Mouse (Mus musculus) heart, adult 2 months (tissue): ENCODE results near the gene H2-Eb2. TPM values are rescaled to one million over a fixed set of nuclear protein-coding genes. Genes with fewer than 3 reads are reported as not detected.

Experiments used
- DNase-seq, 2 experiments: peaks; one replicate each; pipeline ENCODE4 v3.0.0; 2021
- H3K27ac ChIP-seq: fragments of 200-600 bp; 2 replicates; pipeline ENCODE4 v1.8.1; 2022
- H3K27me3 ChIP-seq: fragments of 200-500 bp; 2 replicates; pipeline ENCODE4 v1.6.1; 2012; ENCODE audit warnings: mild to moderate bottlenecking, low read length, inconsistent platforms, mixed read lengths; ENCODE audit not compliant: control insufficient read depth, insufficient read depth
- H3K36me3 ChIP-seq: fragments of 200-500 bp; 2 replicates; pipeline ENCODE4 v1.6.1; 2012; ENCODE audit warnings: low read length, inconsistent platforms; ENCODE audit not compliant: control insufficient read depth, insufficient read depth
- H3K4me1 ChIP-seq: fragments of 200-500 bp; 2 replicates; pipeline ENCODE4 v1.6.1; 2011; ENCODE audit warnings: low read length; ENCODE audit not compliant: control insufficient read depth, insufficient read depth
- H3K4me3 ChIP-seq: fragments of 200-600 bp; 2 replicates; pipeline ENCODE4 v1.8.1; 2022
- H3K79me2 ChIP-seq: fragments of 200-500 bp; replicated peaks from 2 replicates; pipeline ENCODE4 v1.6.1; 2012; ENCODE audit warnings: mild to moderate bottlenecking, inconsistent platforms, low read length, moderate library complexity, mixed read lengths; ENCODE audit not compliant: control insufficient read depth, insufficient read depth
- H3K9ac ChIP-seq: fragments of 200-500 bp; 2 replicates; pipeline ENCODE4 v1.6.1; 2012; ENCODE audit warnings: low read depth, mild to moderate bottlenecking, control low read depth, inconsistent platforms, low read length, mixed read lengths
- CTCF ChIP-seq: fragments of 200-600 bp; IDR thresholded peaks from 2 replicates; pipeline ENCODE4 v1.8.1; 2022; ENCODE audit warnings: antibody characterized with exemption, mild to moderate bottlenecking, moderate library complexity
- EP300 ChIP-seq: fragments of 200-500 bp; IDR thresholded peaks from 2 replicates; pipeline ENCODE4 v1.6.1; 2011; ENCODE audit warnings: low read depth, low read length, control low read depth; ENCODE audit not compliant: insufficient read depth
- POLR2A ChIP-seq: fragments of 200-500 bp; IDR thresholded peaks from 2 replicates; pipeline ENCODE4 v1.6.1; 2011; ENCODE audit warnings: mild to moderate bottlenecking, low read depth, low read length, control low read depth; ENCODE audit not compliant: insufficient read depth
- WGBS: fragments of 180-500 bp; shearing (Covaris S2); methylation state at CpG from one replicate; pipeline ENCODE4 v1.1.7; 2018; 5-methylcytosine and 5-hydroxymethylcytosine counted together
- intact Hi-C: fragments of 180-260 bp; cut with DNase I; formaldehyde crosslinking; loops from one replicate; pipeline ENCODE4 v1.15.1; 2025
- polyA plus RNA-seq: library from polyadenylated mRNA; depleted of rRNA; stranded (reverse); fragments of >200 nt; gene quantifications from 2 replicates; pipeline ENCODE4 v1.2.3, GENCODE M21; 2012
- total RNA-seq, 2 experiments: library from RNA; stranded (reverse); gene quantifications; 2 replicates each; pipeline ENCODE4 v1.2.3; 2021

The H2-Eb2 gene
- total and polyA plus RNA-seq, 3 experiments = 0.33 TPM; not detected in 2

- H3K4me3 ChIP-seq = no peak overlapping the region
- no peak for DNase-seq
- TF ChIP-seq POLR2A (no peak), EP300 (no peak)
- no peak overlapping the region for H3K27ac ChIP-seq
- H3K4me1 ChIP-seq = 0 out of 2 replicates have a peak, but pooled peaks cover under 1% of the 10 kb centered on the region
- H3K36me3 ChIP-seq = no peaks in the 10 kb centered on the region
- no peaks in the 10 kb centered on the region for H3K27me3 ChIP-seq
- no peaks in the 10 kb centered on the region for H3K79me2 ChIP-seq
- 72% methylated on average over 9 of the region's 9 CpGs for WGBS
- no peak overlapping the region for H3K9ac ChIP-seq
- intact Hi-C loops = no loop called here
Observed at GRCm38 (mm10) chr17:34314286-34314685, 11.2 kb upstream of the H2-Eb2 start.

- Histone ChIP-seq H3K27ac (no peak overlapping the region), H3K27me3 (no peaks in the 10 kb centered on the region), H3K4me3 (no peak overlapping the region), H3K36me3 (no peaks in the 10 kb centered on the region), H3K9ac (no peak overlapping the region), H3K79me2 (no peaks in the 10 kb centered on the region), H3K4me1 (no peaks in the 10 kb centered on the region)
- TF ChIP-seq EP300 (no peak), CTCF (no peak), POLR2A (no peak)
- 72% methylated on average over 1 of the region's 1 CpGs for WGBS
- intact Hi-C loops = no loop called here
- no peak for DNase-seq
Observed at GRCm38 (mm10) chr17:34315512-34315911, 10.0 kb upstream of the H2-Eb2 start.

GRCm38 (mm10) chr17:34316697-34317096 lies 8.8 kb upstream of the H2-Eb2 start:
- H3K79me2 ChIP-seq = no peaks in the 10 kb centered on the region
- no peaks in the 10 kb centered on the region for H3K36me3 ChIP-seq
- no peaks in the 10 kb centered on the region for H3K27me3 ChIP-seq
- TF ChIP-seq CTCF = no peak
- TF ChIP-seq EP300 = no peak
- TF ChIP-seq POLR2A = no peak
- no peak overlapping the region for H3K4me3 ChIP-seq
- intact Hi-C loops = no loop called here
- no peak overlapping the region for H3K27ac ChIP-seq
- whole genome bisulfite sequencing = 79% methylated on average over 2 of the region's 2 CpGs
- H3K9ac ChIP-seq = no peak overlapping the region
- no peaks in the 10 kb centered on the region for H3K4me1 ChIP-seq
- no peak for DNase-seq

- no peaks in the 10 kb centered on the region for H3K4me1 ChIP-seq
- no peak overlapping the region for H3K27ac ChIP-seq
- intact Hi-C loops = no loop called here
- no peak overlapping the region for H3K9ac ChIP-seq
- no peaks in the 10 kb centered on the region for H3K27me3 ChIP-seq
- no peak overlapping the region for H3K4me3 ChIP-seq
- WGBS = 23% methylated on average over 2 of the region's 2 CpGs
- no peaks in the 10 kb centered on the region for H3K79me2 ChIP-seq
- no peak for DNase-seq
- TF ChIP-seq CTCF (no peak), EP300 (no peak), POLR2A (no peak)
- H3K36me3 ChIP-seq = no peaks in the 10 kb centered on the region
Observed at GRCm38 (mm10) chr17:34317275-34317674, 8.2 kb upstream of the H2-Eb2 start.

GRCm38 (mm10) chr17:34326373-34326772 lies 908 bp downstream of the H2-Eb2 start:
- intact Hi-C loops = no loop called here
- Histone ChIP-seq H3K9ac (no peak overlapping the region), H3K4me3 (no peak overlapping the region), H3K4me1 (no peaks in the 10 kb centered on the region), H3K27ac (no peak overlapping the region), H3K79me2 (no peaks in the 10 kb centered on the region), H3K36me3 (no peaks in the 10 kb centered on the region), H3K27me3 (no peaks in the 10 kb centered on the region)
- no peak for DNase-seq
- 59% methylated on average over 3 of the region's 3 CpGs for WGBS
- TF ChIP-seq POLR2A (no peak), EP300 (no peak), CTCF (no peak)

GRCm38 (mm10) chr17:34329807-34330206 lies 4.3 kb downstream of the H2-Eb2 start:
- H3K27me3 ChIP-seq = no peaks in the 10 kb centered on the region
- no peaks in the 10 kb centered on the region for H3K4me1 ChIP-seq
- no peak overlapping the region for H3K9ac ChIP-seq
- TF ChIP-seq POLR2A (no peak), EP300 (no peak), CTCF (no peak)
- H3K79me2 ChIP-seq = no peaks in the 10 kb centered on the region
- no peaks in the 10 kb centered on the region for H3K36me3 ChIP-seq
- 38% methylated on average over 2 of the region's 2 CpGs for WGBS
- no peak overlapping the region for H3K4me3 ChIP-seq
- H3K27ac ChIP-seq = no peak overlapping the region
- DNase-seq = no peak
- intact Hi-C loops = no loop called here

- no peak overlapping the region for H3K27ac ChIP-seq
- WGBS = 84% methylated on average over 1 of the region's 1 CpGs
Observed at GRCm38 (mm10) chr17:34331200-34331599, 5.7 kb downstream of the H2-Eb2 start.

More at GRCm38 (mm10) chr17:34331200-34331599, 5.7 kb downstream of the H2-Eb2 start:
- no peak overlapping the region for H3K9ac ChIP-seq
- H3K27me3 ChIP-seq = no peaks in the 10 kb centered on the region
- H3K4me3 ChIP-seq = no peak overlapping the region
- no peak for DNase-seq
- intact Hi-C loops = no loop called here
- no peaks in the 10 kb centered on the region for H3K79me2 ChIP-seq
- H3K4me1 ChIP-seq = no peaks in the 10 kb centered on the region
- no peaks in the 10 kb centered on the region for H3K36me3 ChIP-seq
- TF ChIP-seq EP300 (no peak), CTCF (no peak), POLR2A (no peak)
